Mouse (Mus musculus): ENCODE data around the gene Asb2. TPM values are rescaled to one million over a fixed set of nuclear protein-coding genes. Genes with fewer than 3 reads are reported as not detected.

The Asb2 gene
- polyA plus RNA-seq (2016; fragmentation: Nextera tagmentation; extraction: Ambion mirVana): 218 TPM in 2 replicates

DNA sequence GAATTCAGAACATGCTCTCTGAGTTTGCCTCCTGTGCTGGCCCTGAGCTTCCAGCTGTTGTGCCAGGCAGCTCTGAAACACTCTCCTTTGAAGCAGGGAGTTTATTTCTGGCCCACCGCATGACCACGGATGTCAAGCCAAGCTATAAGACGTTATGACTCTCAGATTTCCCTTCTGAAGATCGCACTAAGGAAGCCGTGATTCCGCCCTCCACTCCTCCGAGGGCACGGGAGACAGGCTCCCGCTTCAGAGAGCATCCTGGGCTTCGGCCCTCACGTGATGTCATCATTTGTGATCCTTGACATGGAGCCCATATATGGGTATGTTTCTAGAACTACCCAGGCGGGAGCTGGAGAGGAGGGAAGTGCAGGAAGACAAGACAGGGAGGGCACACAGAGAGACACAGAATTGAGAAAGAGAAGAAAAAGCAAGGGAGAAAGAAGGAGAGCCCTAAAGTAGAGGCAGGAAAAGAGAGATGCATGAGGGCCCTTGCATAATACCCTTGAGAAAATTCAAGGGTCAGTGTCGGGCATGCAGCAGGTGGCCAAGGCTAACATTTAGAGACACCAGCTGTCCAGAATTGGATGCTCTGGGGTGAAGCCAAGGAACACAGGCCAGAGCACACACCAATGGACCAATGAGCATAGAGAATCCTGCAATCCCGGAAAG, at the start of gene Asb2:
TSS of gene Asb2 (minus strand) at position 256 of the 669 bp plus-strand sequence.
- peaks cover 5% of the 10 kb centered on the region; the same call in 1 of the 2 replicates for H3K9me3 ChIP-seq (replicated peaks)
- peaks cover 3% of the 10 kb centered on the region; the same call in 1 of the 2 replicates for H3K36me3 ChIP-seq
- H3K9ac ChIP-seq: peak within 1 kb of the TSS; percentile 65
- H3K27me3 ChIP-seq (replicated peaks): no peaks in the 10 kb centered on the region
- H3K4me2 ChIP-seq: peak within 1 kb of the TSS; percentile 57
- H3K4me1 ChIP-seq (replicated peaks): peaks cover 45% of the 10 kb centered on the region
- WGBS: 46% methylated on average over 14 of the region's 14 CpGs
- H3K27ac ChIP-seq (ENCODE audit: poor library complexity, severe bottlenecking): peak within 1 kb of the TSS; percentile 83
- ATAC-seq (ENCODE audit: insufficient number of reproducible peaks, low FRiP score): no peak
- H3K4me3 ChIP-seq: peak within 1 kb of the TSS; percentile 31

DNA sequence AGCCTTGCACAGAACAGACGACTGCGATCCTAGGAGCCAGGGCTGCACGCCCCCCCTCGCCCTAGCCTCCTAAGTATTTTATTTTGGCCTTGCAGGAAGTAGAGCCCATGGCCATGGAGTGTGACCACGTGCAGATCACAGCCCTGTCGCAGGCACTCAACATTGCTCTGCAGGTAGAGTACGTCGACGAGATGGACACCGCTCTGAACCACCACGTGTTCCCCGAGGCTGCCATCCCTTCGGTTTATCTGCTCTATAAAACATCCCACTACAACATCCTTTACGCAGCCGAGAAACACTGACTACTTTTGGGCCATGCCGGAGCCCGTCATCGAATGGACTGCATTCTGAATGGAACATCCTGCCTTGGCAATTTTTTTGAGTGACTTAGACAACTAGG, 48.3 kb upstream of the Asb2 start:
- Histone ChIP-seq H3K36me3 (peaks cover 76% of the 10 kb centered on the region), H3K27ac (ENCODE audit: poor library complexity, severe bottlenecking) (no peak overlapping the region), H3K9me3 (replicated peaks) (no peaks in the 10 kb centered on the region), H3K9ac (no peak overlapping the region), H3K4me3 (no peak overlapping the region), H3K4me2 (no peak overlapping the region), H3K4me1 (replicated peaks) (no peaks in the 10 kb centered on the region), H3K27me3 (replicated peaks) (no peaks in the 10 kb centered on the region)
- 87% methylated on average over 18 of the region's 18 CpGs for WGBS
- no peak for ATAC-seq (ENCODE audit: insufficient number of reproducible peaks, low FRiP score)

DNA sequence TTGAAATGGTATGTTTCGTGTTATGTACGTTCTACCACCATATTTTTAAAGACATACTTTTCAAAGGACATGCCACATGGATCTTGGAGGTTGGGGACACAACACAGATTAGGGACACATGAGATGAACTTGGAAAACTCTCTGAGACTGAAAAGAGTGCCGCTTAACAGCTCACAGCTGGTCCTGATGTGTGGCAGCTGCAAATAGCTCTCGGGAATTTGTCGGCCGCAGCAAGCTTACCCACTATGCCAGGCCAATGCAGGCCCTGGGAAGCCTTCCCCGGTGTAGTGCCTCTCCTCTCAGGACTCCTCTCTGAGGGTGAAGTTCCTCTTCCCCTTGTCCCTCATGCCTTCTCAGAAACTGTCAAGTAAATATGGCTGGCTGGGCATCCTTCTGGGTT, 41.0 kb upstream of the Asb2 start:
- 66% methylated on average over 7 of the region's 7 CpGs for WGBS

DNA sequence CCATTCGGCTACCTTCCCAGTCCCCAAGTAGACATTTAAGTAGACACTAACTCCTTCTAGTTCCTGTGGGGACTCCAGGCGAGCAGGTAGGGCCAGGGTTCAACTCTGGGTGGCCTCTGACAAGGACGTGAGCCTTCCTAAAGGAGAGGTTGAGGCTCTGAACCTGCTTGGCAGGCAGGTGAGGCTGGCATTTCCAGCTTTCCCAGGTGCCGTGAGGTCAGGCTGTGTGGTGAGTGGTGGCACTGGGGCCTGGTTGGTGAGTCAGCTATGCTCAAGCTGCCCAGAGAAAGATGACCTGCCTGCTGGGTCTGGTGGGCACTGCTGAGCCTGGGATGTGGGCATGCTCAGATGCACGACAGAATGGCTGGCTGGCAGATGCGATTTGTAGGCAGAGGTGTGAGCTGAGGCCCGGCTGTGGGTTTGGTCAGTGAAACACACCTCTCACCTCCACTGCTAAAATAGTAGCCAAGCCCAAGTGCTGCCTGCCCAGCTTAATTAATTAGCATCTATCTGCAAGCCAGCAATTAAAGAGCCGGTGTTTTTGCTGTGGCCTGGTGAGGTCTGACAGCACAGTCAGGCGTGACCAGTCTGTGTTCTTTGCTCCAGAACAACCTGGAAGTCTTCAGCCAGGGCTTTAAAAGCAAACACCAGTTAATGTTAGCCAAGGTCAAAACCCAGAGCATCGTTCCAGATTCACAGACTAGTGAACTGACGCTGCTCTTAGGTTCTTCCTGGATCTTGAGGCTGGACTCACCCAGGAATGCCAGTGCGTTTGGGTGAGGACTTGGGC, 39.9 kb upstream of the Asb2 start:
- no peak for ATAC-seq (ENCODE audit: insufficient number of reproducible peaks, low FRiP score)
- WGBS: 72% methylated on average over 12 of the region's 12 CpGs
- H3K4me1 ChIP-seq (replicated peaks): peaks cover 62% of the 10 kb centered on the region

More for the DNA sequence above, 41.0 kb upstream of the Asb2 start:
- H3K4me3 ChIP-seq: no peak overlapping the region
- H3K36me3 ChIP-seq: peaks cover 12% of the 10 kb centered on the region
- no peaks in the 10 kb centered on the region for H3K27me3 ChIP-seq (replicated peaks)
- ATAC-seq (ENCODE audit: insufficient number of reproducible peaks, low FRiP score): no peak
- peaks cover 52% of the 10 kb centered on the region for H3K4me1 ChIP-seq (replicated peaks)
- H3K4me2 ChIP-seq: no peak overlapping the region
- no peak overlapping the region for H3K9ac ChIP-seq
- H3K27ac ChIP-seq (ENCODE audit: poor library complexity, severe bottlenecking): no peak overlapping the region
- H3K9me3 ChIP-seq (replicated peaks): no peaks in the 10 kb centered on the region

DNA sequence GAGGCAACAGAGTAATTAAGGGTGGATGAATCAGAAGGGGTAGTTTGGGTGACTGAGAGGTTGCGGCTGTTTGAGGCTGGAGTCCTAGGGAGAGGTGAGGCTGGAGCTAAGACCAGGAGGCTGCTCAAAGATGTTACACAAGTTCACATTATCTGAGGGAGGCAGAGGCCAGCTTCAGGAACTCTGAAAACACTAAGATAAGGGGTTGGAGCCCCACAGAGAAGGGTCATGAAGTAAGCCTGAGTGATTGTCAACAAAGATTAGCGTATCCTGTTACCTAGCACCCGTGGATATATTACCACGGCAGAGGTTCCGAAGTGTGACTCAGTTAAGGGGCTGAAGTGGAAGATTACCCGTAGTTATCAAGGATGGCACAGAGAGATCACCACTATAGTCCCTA, 37.7 kb upstream of the Asb2 start:
- Histone ChIP-seq H3K4me2 (peak overlapping the region; percentile 12; the same call in 1 of the 2 replicates), H3K36me3 (no peaks in the 10 kb centered on the region), H3K9ac (peak overlapping the region; percentile 46; the same call in 1 of the 2 replicates), H3K27ac (ENCODE audit: poor library complexity, severe bottlenecking) (peak overlapping the region; percentile 54; the same call in 1 of the 2 replicates), H3K4me1 (replicated peaks) (peaks cover 78% of the 10 kb centered on the region), H3K4me3 (no peak overlapping the region), H3K9me3 (replicated peaks) (no peaks in the 10 kb centered on the region), H3K27me3 (replicated peaks) (no peaks in the 10 kb centered on the region)
- ATAC-seq (ENCODE audit: insufficient number of reproducible peaks, low FRiP score): peak; percentile 81
- 26% methylated on average over 6 of the region's 6 CpGs for WGBS

More for the DNA sequence above, 39.9 kb upstream of the Asb2 start:
- Histone ChIP-seq H3K36me3 (peaks cover 4% of the 10 kb centered on the region), H3K9me3 (replicated peaks) (no peaks in the 10 kb centered on the region), H3K4me3 (no peak overlapping the region), H3K9ac (0 out of 2 replicates have a peak overlapping the region, but pooled peaks have one; percentile 0), H3K4me2 (no peak overlapping the region), H3K27ac (ENCODE audit: poor library complexity, severe bottlenecking) (no peak overlapping the region), H3K27me3 (replicated peaks) (no peaks in the 10 kb centered on the region)

DNA sequence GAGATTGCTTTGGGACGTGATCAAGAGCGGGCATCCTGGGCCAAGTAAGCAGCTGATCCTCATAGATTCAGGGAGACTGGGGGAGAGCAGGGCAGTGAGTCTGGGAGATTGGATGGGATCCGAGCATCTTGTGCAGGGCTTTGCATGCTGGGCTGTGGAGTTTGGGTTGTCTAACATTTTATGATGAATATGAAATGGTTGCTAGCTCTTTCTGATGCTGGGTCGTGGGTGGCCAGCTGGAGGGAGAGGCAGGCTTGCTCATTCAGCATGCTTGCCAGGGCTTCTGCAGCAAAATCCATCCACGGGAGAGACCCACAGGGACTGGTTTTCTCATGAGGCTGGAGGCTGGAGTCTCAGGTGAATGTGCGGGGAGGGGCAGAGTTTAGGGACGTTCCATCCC, 35.3 kb upstream of the Asb2 start:
- Histone ChIP-seq H3K4me3 (no peak overlapping the region), H3K9me3 (replicated peaks) (no peaks in the 10 kb centered on the region), H3K36me3 (no peaks in the 10 kb centered on the region), H3K27me3 (replicated peaks) (no peaks in the 10 kb centered on the region), H3K4me2 (peak overlapping the region; percentile 82), H3K27ac (ENCODE audit: poor library complexity, severe bottlenecking) (peak overlapping the region; percentile 53; the same call in 1 of the 2 replicates), H3K9ac (peak overlapping the region; percentile 32; the same call in 1 of the 2 replicates), H3K4me1 (replicated peaks) (peaks cover 61% of the 10 kb centered on the region)
- WGBS: 59% methylated on average over 7 of the region's 7 CpGs
- no peak for ATAC-seq (ENCODE audit: insufficient number of reproducible peaks, low FRiP score)

DNA sequence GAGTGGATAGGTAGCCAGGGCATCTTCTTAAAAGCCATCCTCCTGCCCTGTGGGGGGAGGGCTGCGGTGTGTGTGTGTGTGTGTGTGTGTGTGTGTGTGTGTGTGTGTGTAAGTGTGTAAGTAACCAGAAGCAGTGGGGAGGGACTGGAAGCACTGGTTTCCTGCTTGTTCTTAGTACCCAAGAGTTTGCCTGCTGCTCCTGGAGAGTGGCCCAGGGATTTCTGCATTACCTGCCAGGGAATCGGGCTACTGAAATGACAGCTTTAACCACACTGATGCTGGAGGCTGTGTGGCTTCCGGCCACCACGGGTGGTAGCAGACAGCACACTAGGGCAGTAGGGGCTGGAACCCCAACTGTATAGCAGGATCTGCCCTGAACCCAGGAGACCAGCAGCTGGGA, 34.2 kb upstream of the Asb2 start:
- Histone ChIP-seq H3K27ac (ENCODE audit: poor library complexity, severe bottlenecking) (no peak overlapping the region), H3K36me3 (no peaks in the 10 kb centered on the region), H3K27me3 (replicated peaks) (no peaks in the 10 kb centered on the region), H3K9ac (peak overlapping the region; percentile 2; the same call in 1 of the 2 replicates), H3K4me2 (peak overlapping the region; percentile 82), H3K4me1 (replicated peaks) (peaks cover 51% of the 10 kb centered on the region), H3K9me3 (replicated peaks) (no peaks in the 10 kb centered on the region), H3K4me3 (peak overlapping the region; percentile 77)
- 59% methylated on average over 3 of the region's 4 CpGs for WGBS
- ATAC-seq (ENCODE audit: insufficient number of reproducible peaks, low FRiP score): no peak

DNA sequence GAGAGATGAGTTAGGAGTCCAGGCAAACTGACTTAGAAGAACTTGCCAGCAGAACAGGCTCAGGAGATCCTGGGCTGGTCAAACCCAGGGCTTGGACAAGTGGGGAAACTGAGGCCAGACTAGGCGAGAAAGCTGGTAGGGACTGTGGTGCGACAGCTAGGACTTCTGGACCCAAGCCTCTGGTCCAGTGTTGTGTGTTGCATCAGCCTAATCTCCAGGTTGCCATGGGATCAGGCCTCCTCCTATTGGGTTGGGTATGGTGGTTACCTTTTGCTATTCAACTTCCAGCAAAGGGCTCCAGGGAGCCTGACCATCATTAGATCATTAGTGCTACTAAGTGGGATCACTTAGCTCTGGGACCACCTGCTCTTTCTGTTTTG, 33.5 kb upstream of the Asb2 start:
- 0 out of 2 replicates have a peak, but pooled peaks have one; percentile 27 for ATAC-seq (ENCODE audit: insufficient number of reproducible peaks, low FRiP score)
- peak overlapping the region; percentile 90 for H3K9ac ChIP-seq
- H3K36me3 ChIP-seq: no peaks in the 10 kb centered on the region
- WGBS: 51% methylated on average over 2 of the region's 2 CpGs
- H3K4me2 ChIP-seq: peak overlapping the region; percentile 82
- H3K4me3 ChIP-seq: peak overlapping the region; percentile 77
- H3K27me3 ChIP-seq (replicated peaks): no peaks in the 10 kb centered on the region
- H3K27ac ChIP-seq (ENCODE audit: poor library complexity, severe bottlenecking): 0 out of 2 replicates have a peak overlapping the region, but pooled peaks have one; percentile 78
- peaks cover 51% of the 10 kb centered on the region for H3K4me1 ChIP-seq (replicated peaks)
- H3K9me3 ChIP-seq (replicated peaks): no peaks in the 10 kb centered on the region

DNA sequence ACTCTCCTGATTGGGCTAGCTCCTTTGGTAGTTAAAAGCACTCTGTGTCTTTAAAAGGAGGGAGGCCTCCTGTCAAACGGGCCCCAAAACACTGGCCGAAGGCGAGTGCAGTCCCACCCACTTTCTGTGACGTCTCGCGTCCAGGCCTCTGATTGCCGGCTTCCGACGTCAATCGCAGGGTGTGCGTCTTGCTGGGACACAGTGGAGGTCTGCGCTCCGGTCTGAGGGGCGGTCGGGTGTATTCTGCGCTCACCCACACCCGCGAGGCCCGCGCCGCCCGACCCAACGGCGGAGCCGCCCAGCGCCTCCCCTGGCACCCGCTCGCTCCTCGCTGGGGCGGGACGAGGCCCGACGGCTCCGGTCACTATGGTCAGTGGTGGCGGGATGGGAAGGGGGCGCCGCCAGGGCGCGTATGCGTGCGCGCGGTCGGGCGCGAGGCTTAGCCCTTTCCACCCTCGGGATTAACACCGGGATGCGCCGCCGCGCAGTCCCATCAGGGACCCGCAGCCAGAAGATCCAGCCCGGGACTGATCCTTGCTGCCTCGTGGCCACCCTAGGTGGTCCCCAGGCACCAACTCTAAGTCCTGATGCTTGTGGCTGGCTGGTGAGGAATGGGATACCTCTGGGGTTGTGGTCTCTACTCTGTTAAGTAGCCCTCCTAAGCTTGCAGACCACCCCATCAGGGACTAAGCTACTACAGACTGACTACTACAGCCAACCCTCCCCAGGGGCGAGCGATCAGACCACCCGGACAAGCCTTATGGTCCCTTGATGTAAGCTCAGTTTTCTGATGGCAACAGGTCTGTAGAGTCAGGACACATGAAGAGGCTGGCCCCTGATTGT, 32.9 kb upstream of the Asb2 start, which contains the start of gene Otub2:
TSS of gene Otub2 (plus strand) at position 178 of the 843 bp plus-strand sequence.
- ATAC-seq (ENCODE audit: insufficient number of reproducible peaks, low FRiP score): peak; percentile 97
- Histone ChIP-seq H3K27ac (ENCODE audit: poor library complexity, severe bottlenecking) (peak within 1 kb of the TSS; percentile 78), H3K4me1 (replicated peaks) (peaks cover 46% of the 10 kb centered on the region), H3K9me3 (replicated peaks) (no peaks in the 10 kb centered on the region), H3K4me3 (peak within 1 kb of the TSS; percentile 77), H3K36me3 (no peaks in the 10 kb centered on the region), H3K9ac (peak within 1 kb of the TSS; percentile 90), H3K4me2 (peak within 1 kb of the TSS; percentile 82), H3K27me3 (replicated peaks) (no peaks in the 10 kb centered on the region)
- under 1% methylated on average over 57 of the region's 58 CpGs for WGBS

DNA sequence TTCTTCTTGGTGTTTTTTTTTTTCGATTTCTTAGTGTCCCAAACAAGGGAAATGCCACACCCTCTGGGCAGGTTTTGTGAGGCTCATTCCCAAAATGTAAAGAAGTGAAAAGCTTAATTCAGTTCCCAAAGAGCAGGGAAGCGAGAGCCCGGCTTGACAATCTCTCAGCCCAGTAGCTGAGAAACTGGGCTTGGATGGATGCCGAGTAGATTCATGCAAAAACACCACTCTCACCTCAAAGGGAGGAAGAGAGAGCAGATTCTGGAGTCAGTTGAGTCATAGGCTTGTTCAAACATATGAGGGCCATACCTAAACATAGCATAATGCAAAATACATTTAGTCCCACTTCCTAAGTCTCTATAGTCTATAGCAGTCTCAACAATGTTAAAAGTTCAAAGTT, 24.4 kb upstream of the Asb2 start:
- Histone ChIP-seq H3K4me3 (no peak overlapping the region), H3K9me3 (replicated peaks) (no peaks in the 10 kb centered on the region), H3K4me2 (no peak overlapping the region), H3K27me3 (replicated peaks) (no peaks in the 10 kb centered on the region), H3K4me1 (replicated peaks) (peaks cover 9% of the 10 kb centered on the region), H3K9ac (no peak overlapping the region), H3K27ac (ENCODE audit: poor library complexity, severe bottlenecking) (no peak overlapping the region), H3K36me3 (no peaks in the 10 kb centered on the region)
- ATAC-seq (ENCODE audit: insufficient number of reproducible peaks, low FRiP score): no peak
- 72% methylated on average over 4 of the region's 4 CpGs for WGBS

Data from heart, embryonic 12.5 days (tissue).